Mouse (Mus musculus) liver, embryonic 15.5 days (tissue): ENCODE data around the gene Gpr68. TPM values are rescaled to one million over a fixed set of nuclear protein-coding genes. Genes with fewer than 3 reads are reported as not detected.

Source experiments
- polyA plus RNA-seq: library from polyadenylated mRNA; unstranded; fragments of >200 nt; fragmentation: Nextera tagmentation; extraction: Ambion mirVana; gene quantifications from 2 replicates; pipeline ENCODE4 v1.2.1, GENCODE M21; 2015

Gene Gpr68
- polyA plus RNA-seq, 1 experiment from 2014 or later: 0.07 TPM

Other genes with a start within 250 kb of the Gpr68 start
- gene Rps6ka5, start 181.2 kb downstream of the Gpr68 start, polyA plus RNA-seq: 1.5 and 1.6 TPM in 2 replicates
- 1.2 and 1.4 TPM in 2 replicates for gene Dglucy, start 129.1 kb downstream of the Gpr68 start, polyA plus RNA-seq
- 5.5 TPM in 2 replicates for gene Ccdc88c, start 120.9 kb upstream of the Gpr68 start, polyA plus RNA-seq
- gene Ppp4r3a, start 175.5 kb upstream of the Gpr68 start, polyA plus RNA-seq: 18.9 and 20.7 TPM in 2 replicates